Mouse (Mus musculus) embryo, embryonic 11.5 days (tissue): Measurements from ENCODE around the gene Prkg1.

Experiments
- DNase-seq: peaks from one replicate; pipeline ENCODE4 v3.0.0-alpha.2; 2012; ENCODE audit warnings: low read depth, low spot score

Gene Prkg1

GRCm38 (mm10) chr19:31064740-31065139 lies 700.1 kb downstream of the Prkg1 start:
- no peak for DNase-seq

GRCm38 (mm10) chr19:31046601-31047000 lies 718.2 kb downstream of the Prkg1 start:
- no peak for DNase-seq

GRCm38 (mm10) chr19:31040948-31041847 lies 723.6 kb downstream of the Prkg1 start:
- DNase-seq = no peak

GRCm38 (mm10) chr19:31038951-31039350 lies 725.9 kb downstream of the Prkg1 start:
- no peak for DNase-seq

- DNase-seq = no peak
Measured at GRCm38 (mm10) chr19:31031596-31031995, 733.2 kb downstream of the Prkg1 start.

- no peak for DNase-seq
Measured at GRCm38 (mm10) chr19:31026797-31027196, 738.0 kb downstream of the Prkg1 start.

GRCm38 (mm10) chr19:31011528-31012133 lies 753.2 kb downstream of the Prkg1 start:
- no peak for DNase-seq

GRCm38 (mm10) chr19:30998572-30998971 lies 766.3 kb downstream of the Prkg1 start:
- no peak for DNase-seq

GRCm38 (mm10) chr19:30990390-30990789 lies 774.4 kb downstream of the Prkg1 start:
- no peak for DNase-seq

- DNase-seq = no peak
Measured at GRCm38 (mm10) chr19:30982436-30982835, 782.4 kb downstream of the Prkg1 start.

GRCm38 (mm10) chr19:30978096-30978495 lies 786.7 kb downstream of the Prkg1 start:
- no peak for DNase-seq

GRCm38 (mm10) chr19:30950610-30951009 lies 814.2 kb downstream of the Prkg1 start:
- DNase-seq = no peak

GRCm38 (mm10) chr19:30948202-30948601 lies 816.6 kb downstream of the Prkg1 start:
- DNase-seq = no peak

- DNase-seq = no peak
Measured at GRCm38 (mm10) chr19:30942369-30942992, 822.4 kb downstream of the Prkg1 start.

GRCm38 (mm10) chr19:30938058-30938457 lies 826.8 kb downstream of the Prkg1 start:
- DNase-seq = no peak

- no peak for DNase-seq
Measured at GRCm38 (mm10) chr19:30931469-30932192, 833.2 kb downstream of the Prkg1 start.

GRCm38 (mm10) chr19:30924032-30924431 lies 840.8 kb downstream of the Prkg1 start:
- no peak for DNase-seq

GRCm38 (mm10) chr19:30902290-30902689 lies 862.5 kb downstream of the Prkg1 start:
- no peak for DNase-seq

GRCm38 (mm10) chr19:30901025-30901424 lies 863.8 kb downstream of the Prkg1 start:
- no peak for DNase-seq

GRCm38 (mm10) chr19:30890377-30890776 lies 874.5 kb downstream of the Prkg1 start:
- DNase-seq = peak; percentile 41

GRCm38 (mm10) chr19:30889851-30890250 lies 875.0 kb downstream of the Prkg1 start:
- peak; percentile 20 for DNase-seq

- DNase-seq = no peak
Measured at GRCm38 (mm10) chr19:30861441-30861840, 903.4 kb downstream of the Prkg1 start.
